Mouse (Mus musculus) embryonic facial prominence, embryonic 13.5 days (tissue): Measurements from ENCODE around the gene Enc1. TPM values are rescaled to one million over a fixed set of nuclear protein-coding genes. Genes with fewer than 3 reads are reported as not detected.

Experiments used
- ATAC-seq: fragments of 200-750 bp; cut with Nextera tagmentation; 2 replicates; pipeline ENCODE4 v1.8.0; 2017; ENCODE audit warnings: low read depth; ENCODE audit not compliant: insufficient number of reproducible peaks, insufficient read depth, low FRiP score, low TSS enrichment
- H3K27ac ChIP-seq: fragments of 300-500 bp; sonication (generic); 2 replicates; pipeline ENCODE4 v1.5.1; 2015; ENCODE audit warnings: moderate library complexity, mild to moderate bottlenecking, inconsistent platforms
- H3K27me3 ChIP-seq: fragments of 300-500 bp; sonication (generic); 2 replicates; pipeline ENCODE4 v1.6.1; 2015; ENCODE audit warnings: mild to moderate bottlenecking, inconsistent platforms
- H3K36me3 ChIP-seq: fragments of 300-500 bp; sonication (generic); 2 replicates; pipeline ENCODE4 v1.6.1; 2015; ENCODE audit warnings: mild to moderate bottlenecking, inconsistent platforms
- H3K4me1 ChIP-seq: fragments of 300-500 bp; sonication (generic); 2 replicates; pipeline ENCODE4 v1.6.1; 2015; ENCODE audit warnings: inconsistent platforms
- H3K4me2 ChIP-seq: fragments of 300-500 bp; sonication (generic); 2 replicates; pipeline ENCODE4 v1.6.1; 2015; ENCODE audit warnings: moderate library complexity, mild to moderate bottlenecking, inconsistent platforms
- H3K4me3 ChIP-seq: fragments of 300-500 bp; sonication (generic); 2 replicates; pipeline ENCODE4 v1.5.1; 2015; ENCODE audit warnings: mild to moderate bottlenecking, inconsistent platforms
- H3K9ac ChIP-seq: fragments of 300-500 bp; sonication (generic); 2 replicates; pipeline ENCODE4 v1.6.1; 2015; ENCODE audit warnings: mild to moderate bottlenecking, inconsistent platforms
- H3K9me3 ChIP-seq: fragments of 300-500 bp; sonication (generic); 2 replicates; pipeline ENCODE4 v1.6.1; 2016; ENCODE audit warnings: inconsistent platforms
- WGBS: fragments of 180-500 bp; shearing (Covaris S2); methylation state at CpG from one replicate; pipeline ENCODE4 v1.1.7; 2015; ENCODE audit warnings: mixed read lengths; 5-methylcytosine and 5-hydroxymethylcytosine counted together
- polyA plus RNA-seq: library from polyadenylated mRNA; unstranded; fragments of >200 nt; fragmentation: Nextera tagmentation; extraction: Ambion mirVana; gene quantifications from 2 replicates; pipeline ENCODE4 v1.2.1, GENCODE M21; 2015

Enc1 gene
- polyA plus RNA-seq, 1 experiment from 2014 or later = 7.0 TPM

GRCm38 (mm10) chr13:97207472-97208111 is 33.3 kb upstream of the Enc1 start:
- Histone ChIP-seq H3K27ac (no peak overlapping the region), H3K9ac (no peak overlapping the region), H3K9me3 (no peaks in the 10 kb centered on the region), H3K4me3 (no peak overlapping the region), H3K4me1 (peaks cover 9% of the 10 kb centered on the region), H3K4me2 (no peak overlapping the region), H3K36me3 (no peaks in the 10 kb centered on the region), H3K27me3 (no peaks in the 10 kb centered on the region)
- ATAC-seq = no peak
- 80% methylated on average over 7 of the region's 7 CpGs for WGBS

- no peak for ATAC-seq
- H3K4me2 ChIP-seq = no peak overlapping the region
- no peaks in the 10 kb centered on the region for H3K36me3 ChIP-seq
- no peak overlapping the region for H3K4me3 ChIP-seq
- 56% methylated on average over 7 of the region's 7 CpGs for WGBS
- H3K9ac ChIP-seq = no peak overlapping the region
- peaks cover 9% of the 10 kb centered on the region for H3K4me1 ChIP-seq
- no peaks in the 10 kb centered on the region for H3K9me3 ChIP-seq
- no peaks in the 10 kb centered on the region for H3K27me3 ChIP-seq
- no peak overlapping the region for H3K27ac ChIP-seq
Measured at GRCm38 (mm10) chr13:97208112-97208478, 32.8 kb upstream of the Enc1 start.

- Histone ChIP-seq H3K4me1 (peaks cover 9% of the 10 kb centered on the region), H3K4me3 (no peak overlapping the region), H3K9ac (no peak overlapping the region), H3K36me3 (no peaks in the 10 kb centered on the region), H3K27ac (no peak overlapping the region), H3K4me2 (no peak overlapping the region), H3K9me3 (no peaks in the 10 kb centered on the region), H3K27me3 (no peaks in the 10 kb centered on the region)
- ATAC-seq = no peak
- 75% methylated on average over 3 of the region's 3 CpGs for WGBS
Measured at GRCm38 (mm10) chr13:97208500-97209010, 32.4 kb upstream of the Enc1 start.

- Histone ChIP-seq H3K36me3 (no peaks in the 10 kb centered on the region), H3K4me3 (no peak overlapping the region), H3K9me3 (no peaks in the 10 kb centered on the region), H3K9ac (no peak overlapping the region), H3K27ac (no peak overlapping the region), H3K4me2 (no peak overlapping the region), H3K4me1 (peaks cover 15% of the 10 kb centered on the region), H3K27me3 (no peaks in the 10 kb centered on the region)
- ATAC-seq = no peak
- WGBS = 53% methylated on average over 3 of the region's 3 CpGs
Measured at GRCm38 (mm10) chr13:97214583-97215268, 26.2 kb upstream of the Enc1 start.

GRCm38 (mm10) chr13:97215563-97215962 is 25.3 kb upstream of the Enc1 start:
- WGBS = 39% methylated on average over 4 of the region's 4 CpGs
- Histone ChIP-seq H3K4me2 (no peak overlapping the region), H3K27me3 (no peaks in the 10 kb centered on the region), H3K27ac (no peak overlapping the region), H3K4me3 (no peak overlapping the region), H3K9ac (no peak overlapping the region), H3K36me3 (no peaks in the 10 kb centered on the region), H3K9me3 (no peaks in the 10 kb centered on the region), H3K4me1 (peaks cover 15% of the 10 kb centered on the region)
- no peak for ATAC-seq

- 61% methylated on average over 5 of the region's 5 CpGs for WGBS
- no peak overlapping the region for H3K4me2 ChIP-seq
- ATAC-seq = no peak
Measured at GRCm38 (mm10) chr13:97216196-97216595, 24.7 kb upstream of the Enc1 start.

GRCm38 (mm10) chr13:97220022-97220421 is 20.9 kb upstream of the Enc1 start:
- Histone ChIP-seq H3K4me1 (peaks cover 10% of the 10 kb centered on the region; the same call in 1 of the 2 replicates), H3K9me3 (no peaks in the 10 kb centered on the region), H3K4me3 (no peak overlapping the region), H3K9ac (no peak overlapping the region), H3K27me3 (no peaks in the 10 kb centered on the region), H3K36me3 (no peaks in the 10 kb centered on the region), H3K4me2 (no peak overlapping the region), H3K27ac (no peak overlapping the region)
- no peak for ATAC-seq
- WGBS = 86% methylated on average over 3 of the region's 3 CpGs

More at GRCm38 (mm10) chr13:97216196-97216595, 24.7 kb upstream of the Enc1 start:
- Histone ChIP-seq H3K9ac (no peak overlapping the region), H3K36me3 (no peaks in the 10 kb centered on the region), H3K9me3 (no peaks in the 10 kb centered on the region), H3K27me3 (no peaks in the 10 kb centered on the region), H3K27ac (no peak overlapping the region), H3K4me1 (peaks cover 15% of the 10 kb centered on the region), H3K4me3 (no peak overlapping the region)

GRCm38 (mm10) chr13:97223856-97224255 is 17.0 kb upstream of the Enc1 start:
- Histone ChIP-seq H3K27ac (no peak overlapping the region), H3K9me3 (peaks cover 4% of the 10 kb centered on the region; the same call in 1 of the 2 replicates), H3K27me3 (no peaks in the 10 kb centered on the region), H3K4me3 (no peak overlapping the region), H3K36me3 (no peaks in the 10 kb centered on the region), H3K9ac (no peak overlapping the region), H3K4me1 (0 out of 2 replicates have a peak, but pooled peaks cover 6% of the 10 kb centered on the region), H3K4me2 (no peak overlapping the region)
- WGBS = 88% methylated on average over 8 of the region's 8 CpGs
- ATAC-seq = no peak

GRCm38 (mm10) chr13:97224341-97224982 is 16.4 kb upstream of the Enc1 start:
- 76% methylated on average over 10 of the region's 10 CpGs for WGBS
- Histone ChIP-seq H3K27me3 (no peaks in the 10 kb centered on the region), H3K4me1 (0 out of 2 replicates have a peak, but pooled peaks cover 6% of the 10 kb centered on the region), H3K4me3 (no peak overlapping the region), H3K27ac (no peak overlapping the region), H3K9ac (no peak overlapping the region), H3K9me3 (peaks cover 4% of the 10 kb centered on the region; the same call in 1 of the 2 replicates), H3K36me3 (no peaks in the 10 kb centered on the region), H3K4me2 (no peak overlapping the region)
- no peak for ATAC-seq

- Histone ChIP-seq H3K27ac (no peak overlapping the region), H3K27me3 (no peaks in the 10 kb centered on the region), H3K36me3 (no peaks in the 10 kb centered on the region), H3K4me1 (0 out of 2 replicates have a peak, but pooled peaks cover 6% of the 10 kb centered on the region), H3K4me2 (no peak overlapping the region), H3K4me3 (no peak overlapping the region), H3K9ac (no peak overlapping the region), H3K9me3 (peaks cover 4% of the 10 kb centered on the region; the same call in 1 of the 2 replicates)
- no peak for ATAC-seq
- 67% methylated on average over 17 of the region's 17 CpGs for WGBS
Measured at GRCm38 (mm10) chr13:97225130-97225529, 15.8 kb upstream of the Enc1 start.

- Histone ChIP-seq H3K36me3 (no peaks in the 10 kb centered on the region), H3K9me3 (peaks cover 4% of the 10 kb centered on the region; the same call in 1 of the 2 replicates), H3K4me1 (0 out of 2 replicates have a peak, but pooled peaks cover 6% of the 10 kb centered on the region), H3K4me3 (no peak overlapping the region), H3K27me3 (no peaks in the 10 kb centered on the region), H3K27ac (no peak overlapping the region), H3K9ac (no peak overlapping the region), H3K4me2 (no peak overlapping the region)
- no peak for ATAC-seq
- 89% methylated on average over 3 of the region's 3 CpGs for WGBS
Measured at GRCm38 (mm10) chr13:97227795-97228194, 13.1 kb upstream of the Enc1 start.
